Mouse (Mus musculus): ENCODE data around the gene Dbi. TPM values are rescaled to one million over a fixed set of nuclear protein-coding genes. Genes with fewer than 3 reads are reported as not detected.

Gene Dbi
- polyA plus RNA-seq (2017; shearing (Covaris generic)) = 96.4 TPM

GRCm38 (mm10) chr1:120120969-120121811, at the start of gene Dbi, which contains the start of gene 3110009E18Rik:
Gene Dbi, minus strand, starts transcription at chr1:120121078.
Gene 3110009E18Rik, plus strand, starts transcription at chr1:120121187.

DNA sequence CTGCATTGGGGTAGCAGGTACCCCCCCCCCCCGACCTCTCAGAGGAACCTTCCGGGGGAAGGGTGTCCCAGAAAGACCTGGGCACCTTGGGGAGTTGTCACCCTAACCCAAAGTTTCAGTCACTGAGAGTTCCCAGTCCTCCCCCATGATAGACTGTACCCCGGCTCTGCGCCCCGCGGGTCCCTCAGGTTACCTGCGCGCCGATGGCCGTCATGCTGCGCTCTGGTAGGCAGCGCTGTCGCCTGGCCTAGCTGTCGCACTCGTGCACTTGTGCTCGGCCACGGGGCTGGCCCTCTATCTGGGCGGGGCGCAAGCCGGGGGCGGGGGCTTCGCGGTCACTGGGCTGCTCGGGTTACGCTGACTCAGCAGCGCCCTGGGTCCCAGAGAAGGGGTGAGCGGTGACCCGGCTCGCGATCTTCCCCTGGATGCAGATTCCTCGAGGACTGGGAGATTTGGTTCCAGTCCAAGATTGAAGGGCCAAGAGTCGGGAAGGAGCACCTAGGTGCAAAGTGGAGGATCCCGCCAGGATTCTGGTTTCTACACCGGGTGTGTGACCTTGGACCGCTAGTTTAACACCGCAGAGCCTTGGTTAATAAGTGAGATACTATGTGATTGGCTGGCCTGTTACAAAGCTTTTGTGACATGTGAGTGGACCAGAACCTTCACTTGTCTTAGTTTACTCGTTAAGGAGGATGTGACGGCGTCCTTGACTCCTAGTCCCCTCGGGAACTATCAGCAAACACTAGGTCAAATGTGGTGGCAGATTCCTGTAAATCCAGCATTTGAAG, 47.2 kb downstream of the Dbi start, which contains the start of gene Tmem37:
Gene Tmem37, minus strand, starts transcription at position 556 of the 788 bp plus-strand sequence.

Other genes with a start within 250 kb of the Dbi start
- gene Tmem177, start 207.9 kb downstream of the Dbi start, polyA plus RNA-seq (2017; shearing (Covaris generic)) = 4.2 TPM
- not detected for gene Cfap221, start 123.8 kb downstream of the Dbi start, polyA plus RNA-seq (2017; shearing (Covaris generic))
- not detected for gene Sctr, start 114.2 kb downstream of the Dbi start, polyA plus RNA-seq (2017; shearing (Covaris generic))
- gene Tmem37, start 47.0 kb downstream of the Dbi start, polyA plus RNA-seq (2017; shearing (Covaris generic)) = 6.6 TPM
- 8.5 TPM for gene 3110009E18Rik, start 109 bp upstream of the Dbi start, polyA plus RNA-seq (2017; shearing (Covaris generic))
- 0.20 TPM for gene Steap3, start 151.6 kb upstream of the Dbi start, polyA plus RNA-seq (2017; shearing (Covaris generic))
- not detected for gene C1ql2, start 219.5 kb upstream of the Dbi start, polyA plus RNA-seq (2017; shearing (Covaris generic))